Mouse (Mus musculus) urinary bladder, postnatal 4 days (tissue): ENCODE data around the gene Disp1.

Experiments used
- DNase-seq, 2 experiments: peaks; one replicate each; pipeline ENCODE4 v3.0.0; 2021 to 2022; ENCODE audit warnings: low spot score in 2 of 2

Disp1 gene

DNA sequence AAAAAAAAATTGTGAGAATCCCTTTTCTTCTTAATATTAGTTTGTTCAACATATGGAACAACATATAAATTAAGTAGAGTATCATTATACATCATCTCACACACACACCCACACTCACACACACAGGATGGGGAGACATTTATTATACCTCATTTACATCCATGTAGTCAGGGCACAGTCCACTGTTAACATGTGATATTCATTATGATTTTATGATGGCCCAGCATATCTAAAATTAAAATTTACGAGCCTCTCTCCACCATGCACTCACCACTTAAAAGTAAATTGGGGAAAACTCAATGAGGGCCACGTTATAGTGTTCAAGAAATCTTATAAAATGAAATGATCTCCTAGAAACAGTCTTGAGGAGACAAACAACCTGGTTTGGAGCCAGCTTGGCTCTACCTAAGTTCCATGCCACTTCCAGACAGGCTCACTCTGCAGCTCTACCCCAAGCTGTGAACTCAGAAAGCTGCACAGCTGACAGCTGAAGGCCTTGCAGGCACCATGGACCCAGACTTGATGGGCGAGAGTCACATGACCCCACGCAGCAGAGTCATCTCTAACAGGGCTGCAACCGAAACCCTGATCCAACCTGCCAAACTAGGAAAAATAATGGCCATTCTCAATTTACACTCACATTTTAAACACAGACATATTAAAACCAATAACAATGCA, 57.7 kb downstream of the Disp1 start:
- no peak for DNase-seq

GRCm38 (mm10) chr1:183161057-183161456, 60.3 kb downstream of the Disp1 start:
- DNase-seq: no peak

- DNase-seq: no peak
Measured at GRCm38 (mm10) chr1:183160188-183160587, 61.1 kb downstream of the Disp1 start.

DNA sequence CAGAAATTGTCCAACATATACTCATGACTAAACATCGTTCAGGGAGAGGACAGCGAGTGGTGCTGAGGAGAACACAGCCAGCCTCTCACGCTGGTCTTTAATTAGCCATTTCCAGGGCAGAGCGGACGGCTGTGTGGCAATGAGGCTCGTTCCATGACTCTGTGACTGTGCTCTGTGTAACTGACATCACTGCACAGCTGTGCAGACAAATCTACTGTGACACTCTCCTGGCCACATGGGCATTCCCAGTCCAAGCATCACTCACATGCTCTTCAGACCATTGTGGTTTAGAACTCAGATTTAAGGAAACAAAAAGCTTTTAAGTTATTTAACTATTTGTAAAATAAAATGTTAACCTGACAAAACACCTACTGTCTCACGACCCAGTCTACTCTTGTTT, 62.1 kb downstream of the Disp1 start:
- no peak for DNase-seq

GRCm38 (mm10) chr1:183155600-183155999, 65.7 kb downstream of the Disp1 start:
- DNase-seq: peak in 1 of 2 experiments; percentile 53

- DNase-seq: no peak
Measured at GRCm38 (mm10) chr1:183154296-183155204, 66.8 kb downstream of the Disp1 start.

- no peak for DNase-seq
Measured at GRCm38 (mm10) chr1:183153354-183153753, 68.0 kb downstream of the Disp1 start.

DNA sequence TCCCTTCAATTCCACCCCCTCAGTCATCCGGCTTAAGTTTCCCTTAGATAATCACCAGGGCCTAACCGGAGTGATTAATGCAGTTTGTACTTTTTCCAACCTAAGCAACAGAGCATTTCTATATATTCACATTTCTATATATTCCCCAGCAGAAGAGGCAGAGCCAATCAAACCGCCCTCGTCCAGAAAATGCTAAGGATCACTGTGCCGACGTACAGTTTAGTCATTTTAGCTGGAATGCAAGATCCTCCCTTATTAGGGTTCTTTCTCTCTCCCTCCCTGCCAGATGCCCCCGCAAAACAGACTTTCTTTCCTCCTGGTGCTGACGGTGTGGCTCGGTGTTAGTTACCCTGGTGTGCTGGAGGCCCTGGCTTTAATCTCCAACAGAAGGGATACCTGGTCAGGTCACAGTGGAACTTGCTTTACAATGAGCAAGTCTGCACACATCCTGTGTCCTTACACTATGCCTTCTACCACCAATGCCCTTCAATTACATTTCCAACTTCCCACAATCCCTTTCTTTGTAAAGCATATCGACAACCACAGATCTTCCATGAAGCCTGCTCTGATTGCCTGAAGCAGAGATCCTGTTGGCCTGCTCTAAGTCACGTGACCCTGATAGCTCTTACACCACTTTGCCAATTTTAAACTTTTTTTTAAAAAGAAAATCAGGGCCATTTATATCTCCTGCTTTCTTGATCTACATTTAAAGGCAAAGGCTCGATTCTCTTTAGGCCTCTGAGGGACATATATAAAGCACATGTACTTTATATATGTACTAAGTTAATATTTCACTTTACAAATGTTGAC, 69.6 kb downstream of the Disp1 start:
- DNase-seq: no peak

- no peak for DNase-seq
Measured at GRCm38 (mm10) chr1:183150379-183150840, 70.9 kb downstream of the Disp1 start.

- DNase-seq: no peak
Measured at GRCm38 (mm10) chr1:183149571-183150105, 71.7 kb downstream of the Disp1 start.

- DNase-seq: peak; percentile 41 to 65
Measured at GRCm38 (mm10) chr1:183147438-183147841, 73.9 kb downstream of the Disp1 start.

DNA sequence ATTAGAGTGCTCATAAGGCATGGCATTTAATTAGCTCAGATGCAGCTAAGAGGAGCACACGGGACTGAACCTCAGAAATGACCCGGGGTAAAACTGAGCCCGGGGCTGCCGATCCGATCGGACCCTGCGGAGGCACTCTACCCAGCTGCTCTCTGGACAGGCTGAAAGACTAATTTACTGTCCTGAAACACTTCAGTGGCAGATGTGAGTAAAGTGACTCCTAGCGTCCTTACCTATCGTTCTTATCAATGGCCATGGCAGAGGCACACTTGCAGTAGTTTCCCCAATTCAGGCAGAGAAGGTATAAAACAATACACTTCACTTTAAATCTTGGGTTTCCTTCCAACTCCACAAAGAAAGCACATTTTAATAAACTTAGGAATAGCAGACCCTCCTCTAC, 74.5 kb downstream of the Disp1 start:
- no peak for DNase-seq

GRCm38 (mm10) chr1:183146102-183146735, 75.1 kb downstream of the Disp1 start:
- DNase-seq: no peak

DNA sequence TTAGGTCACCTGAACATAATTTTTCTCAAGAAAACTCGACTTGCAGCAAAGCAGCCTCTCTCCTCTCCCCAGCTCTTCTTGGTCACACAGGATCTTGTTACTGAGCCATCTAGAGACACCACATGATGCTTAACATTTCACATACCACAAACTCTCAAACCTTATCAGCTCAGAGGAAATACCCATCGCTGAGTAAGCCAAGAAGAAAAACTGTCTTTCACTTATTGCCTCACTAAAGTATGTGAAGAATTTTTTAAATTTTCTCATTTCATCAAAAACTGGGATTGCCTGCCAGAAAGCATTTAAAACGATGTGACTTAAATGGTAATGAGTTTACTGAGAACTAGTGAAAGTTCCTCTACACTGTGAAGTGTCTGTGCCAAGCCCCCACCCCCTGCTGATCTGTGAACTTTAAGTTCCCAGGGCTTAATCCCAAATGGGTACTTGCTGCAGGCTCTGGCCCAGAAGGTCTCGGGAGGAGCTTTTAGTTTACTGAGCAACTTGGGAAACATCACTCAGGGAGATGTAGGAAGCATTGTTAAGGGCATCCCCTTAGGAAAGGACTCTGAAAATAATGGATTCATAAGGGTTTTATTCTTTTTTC, 76.6 kb downstream of the Disp1 start:
- DNase-seq: no peak

DNA sequence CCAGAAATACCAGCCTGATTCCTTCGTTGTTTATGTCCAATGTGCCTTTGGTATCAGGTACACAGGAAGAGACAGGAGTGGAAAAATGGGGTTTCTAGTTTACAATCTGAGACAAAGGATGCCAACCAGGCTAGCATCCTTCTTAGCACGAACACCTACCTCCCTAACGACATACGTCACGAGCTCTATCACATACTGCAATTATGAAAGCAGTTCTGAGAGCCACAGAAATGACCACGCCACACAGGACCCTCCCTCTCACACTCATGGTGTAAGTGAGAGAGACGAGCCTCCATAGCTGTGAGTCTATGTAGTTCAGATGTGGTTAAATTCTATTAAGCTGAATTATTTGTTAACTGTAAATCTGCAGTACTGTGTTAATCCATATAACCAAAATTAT, 78.1 kb downstream of the Disp1 start:
- DNase-seq: no peak

DNA sequence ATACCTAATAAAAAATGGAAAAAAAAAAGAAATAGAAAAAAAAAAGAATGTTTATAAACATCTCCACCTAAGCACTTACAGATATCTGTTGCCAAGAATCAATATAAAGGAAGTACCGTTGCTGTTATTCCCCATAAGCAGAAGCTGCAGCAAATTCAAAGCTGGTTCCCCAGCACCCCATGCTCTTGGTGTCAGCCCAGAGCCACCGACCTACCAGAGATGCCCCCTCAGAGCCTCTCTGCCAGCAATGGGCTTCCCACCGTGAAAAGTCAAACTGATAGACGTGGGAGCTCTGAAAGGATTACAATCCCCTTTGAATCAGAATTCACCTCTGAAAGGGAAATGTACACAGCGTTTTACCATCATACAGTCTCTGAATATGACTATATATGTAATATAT, 78.8 kb downstream of the Disp1 start:
- DNase-seq: no peak

DNA sequence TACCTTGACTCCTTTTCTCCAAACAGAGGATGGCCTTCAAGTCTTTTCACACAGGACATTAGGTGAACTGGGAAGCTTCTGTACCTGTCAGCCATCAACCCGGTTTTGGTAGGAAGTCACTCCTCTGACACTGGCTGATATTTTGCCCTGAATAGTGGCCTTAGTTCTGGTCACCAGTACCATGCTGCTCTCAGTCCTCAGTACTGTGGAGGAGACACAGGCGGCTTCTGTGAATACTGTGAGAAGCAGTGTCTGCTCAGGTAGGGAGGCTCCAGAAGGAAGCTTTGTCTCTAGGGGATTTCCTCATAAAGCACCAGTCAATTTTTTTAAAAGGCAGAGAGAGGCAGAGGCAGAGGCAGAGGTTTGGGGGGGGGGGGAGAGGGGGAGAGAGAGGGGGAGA, 80.0 kb downstream of the Disp1 start:
- DNase-seq: no peak

GRCm38 (mm10) chr1:183140511-183141268, 80.6 kb downstream of the Disp1 start:
- no peak for DNase-seq

DNA sequence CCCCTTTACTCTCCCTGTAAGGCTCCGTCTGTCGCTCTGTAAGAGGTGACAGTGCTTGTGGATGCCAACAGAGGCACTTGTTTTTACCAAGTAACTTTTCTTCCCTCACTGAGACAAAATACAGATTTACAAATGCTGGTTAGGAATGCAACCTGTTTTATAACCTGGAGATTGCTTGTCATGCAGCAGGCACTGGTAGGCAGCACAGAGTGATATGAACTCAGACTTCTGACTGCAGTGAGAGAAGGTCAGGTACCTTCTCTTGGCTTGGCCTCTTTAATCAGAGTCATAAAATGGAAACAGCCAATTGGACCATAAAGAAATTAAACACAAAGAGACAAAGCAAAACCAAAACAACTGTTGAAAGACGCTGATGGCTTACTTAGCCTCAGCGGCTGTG, 83.2 kb downstream of the Disp1 start:
- no peak for DNase-seq

GRCm38 (mm10) chr1:183134427-183134826, 86.9 kb downstream of the Disp1 start:
- DNase-seq: no peak
